Mouse (Mus musculus) intestine, embryonic 14.5 days (tissue): ENCODE data around the gene Synrg. TPM values are rescaled to one million over a fixed set of nuclear protein-coding genes. Genes with fewer than 3 reads are reported as not detected.
A peak's percentile ranks its signal among the peaks of the same experiment; 100 is the strongest.

Source experiments
- ATAC-seq: fragments of 200-750 bp; cut with Nextera tagmentation; replicated peaks from 2 replicates; pipeline ENCODE4 v1.8.0; 2017; ENCODE audit warnings: low read depth, moderate number of reproducible peaks, moderate TSS enrichment, moderate library complexity; ENCODE audit not compliant: low FRiP score, low TSS enrichment
- DNase-seq: peaks from one replicate; pipeline ENCODE4 v3.0.0-alpha.2; 2018; ENCODE audit warnings: low spot score
- H3K27ac ChIP-seq: fragments of 300-500 bp; sonication (generic); 2 replicates; pipeline ENCODE4 v1.5.1; 2014; ENCODE audit warnings: low read depth, mild to moderate bottlenecking, control low read depth
- H3K27me3 ChIP-seq: fragments of 300-500 bp; sonication (generic); replicated peaks from 2 replicates; pipeline ENCODE4 v1.6.1; 2014; ENCODE audit warnings: low read length, control low read depth; ENCODE audit not compliant: control insufficient read depth, insufficient read depth
- H3K36me3 ChIP-seq: fragments of 300-500 bp; sonication (generic); 2 replicates; pipeline ENCODE4 v1.6.1; 2014; ENCODE audit warnings: low read length, control low read depth; ENCODE audit not compliant: control insufficient read depth, insufficient read depth
- H3K4me1 ChIP-seq: fragments of 300-500 bp; sonication (generic); replicated peaks from 2 replicates; pipeline ENCODE4 v1.6.1; 2014; ENCODE audit warnings: low read length, control low read depth, mixed read lengths; ENCODE audit not compliant: control insufficient read depth, insufficient read depth
- H3K4me2 ChIP-seq: fragments of 300-500 bp; sonication (generic); 2 replicates; pipeline ENCODE4 v1.6.1; 2014; ENCODE audit warnings: low read length
- H3K4me3 ChIP-seq: fragments of 300-500 bp; sonication (generic); 2 replicates; pipeline ENCODE4 v1.5.1; 2014; ENCODE audit warnings: low read depth, low read length, control low read depth, mixed read lengths
- H3K9ac ChIP-seq: fragments of 300-500 bp; sonication (generic); 2 replicates; pipeline ENCODE4 v1.6.1; 2014; ENCODE audit warnings: mild to moderate bottlenecking, low read length
- H3K9me3 ChIP-seq: fragments of 300-500 bp; sonication (generic); 2 replicates; pipeline ENCODE4 v1.6.1; 2016; ENCODE audit warnings: low read length, control low read depth; ENCODE audit not compliant: control insufficient read depth
- WGBS: fragments of 180-500 bp; shearing (Covaris S2); extraction: QIAGEN DNeasy Blood & Tissue Kit; methylation state at CpG from one replicate; pipeline ENCODE4 v1.1.7; 2014; 5-methylcytosine and 5-hydroxymethylcytosine counted together
- polyA plus RNA-seq: library from polyadenylated mRNA; unstranded; fragments of >200 nt; fragmentation: Nextera tagmentation; extraction: Ambion mirVana; gene quantifications from 2 replicates; pipeline ENCODE4 v1.2.1, GENCODE M21; 2014

Synrg gene
- polyA plus RNA-seq, 1 experiment from 2014 or later = 10.9 TPM

DNA sequence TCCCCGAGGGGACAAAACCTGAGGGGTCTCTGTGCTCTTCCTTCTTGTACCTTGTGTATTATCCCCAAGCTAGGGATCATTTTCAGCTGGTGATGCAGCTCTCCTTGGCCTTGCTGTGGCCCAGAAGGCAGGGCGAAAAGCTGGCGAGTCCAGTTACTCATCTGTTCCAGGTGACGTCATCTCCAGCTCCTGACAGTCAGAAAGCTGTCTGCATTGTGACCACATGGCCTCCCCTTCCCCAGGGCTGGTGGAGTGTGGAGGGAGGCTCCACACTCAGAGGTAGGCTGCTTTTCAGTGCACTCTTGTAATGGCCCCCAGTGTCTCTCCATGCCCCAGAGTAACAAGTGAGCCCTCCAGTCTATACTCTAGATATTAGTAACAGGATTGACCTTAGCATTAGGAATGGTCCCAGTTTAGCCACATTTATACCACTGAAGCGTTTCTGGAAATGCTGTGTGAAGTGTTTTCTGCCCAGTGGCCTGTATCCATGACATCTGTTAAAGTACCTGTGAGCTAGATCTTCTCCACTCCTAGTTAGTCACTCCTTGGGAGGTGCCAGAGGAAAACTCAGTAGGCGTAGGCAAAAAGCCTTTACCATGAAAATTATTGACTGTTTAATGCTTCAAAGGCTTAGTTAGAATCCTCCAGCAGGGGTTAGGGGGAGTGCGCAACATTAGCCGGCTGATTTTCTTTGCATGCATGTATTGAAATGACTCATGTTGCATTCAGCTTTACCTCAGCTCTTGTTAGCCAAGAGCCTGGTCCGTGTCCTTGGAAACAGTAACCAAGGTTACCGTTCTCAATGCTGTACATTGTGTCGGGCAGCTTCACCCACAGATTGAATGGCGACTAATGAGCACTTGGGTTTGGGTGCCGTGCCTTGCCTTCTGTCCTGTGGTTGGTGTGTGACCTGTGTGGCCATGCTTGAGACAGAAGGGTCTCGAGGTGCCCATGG lies 78.9 kb downstream of the Synrg start:
- H3K4me3 ChIP-seq = no peak overlapping the region
- no peaks in the 10 kb centered on the region for H3K27me3 ChIP-seq
- H3K27ac ChIP-seq = no peak overlapping the region
- H3K4me2 ChIP-seq = no peak overlapping the region
- no peak overlapping the region for H3K9ac ChIP-seq
- ATAC-seq (no peak), DNase-seq (no peak)
- WGBS = 72% methylated on average over 14 of the region's 14 CpGs
- no peaks in the 10 kb centered on the region for H3K9me3 ChIP-seq
- H3K36me3 ChIP-seq = peaks cover 16% of the 10 kb centered on the region
- H3K4me1 ChIP-seq = no peaks in the 10 kb centered on the region; the same call in 1 of the 2 replicates

DNA sequence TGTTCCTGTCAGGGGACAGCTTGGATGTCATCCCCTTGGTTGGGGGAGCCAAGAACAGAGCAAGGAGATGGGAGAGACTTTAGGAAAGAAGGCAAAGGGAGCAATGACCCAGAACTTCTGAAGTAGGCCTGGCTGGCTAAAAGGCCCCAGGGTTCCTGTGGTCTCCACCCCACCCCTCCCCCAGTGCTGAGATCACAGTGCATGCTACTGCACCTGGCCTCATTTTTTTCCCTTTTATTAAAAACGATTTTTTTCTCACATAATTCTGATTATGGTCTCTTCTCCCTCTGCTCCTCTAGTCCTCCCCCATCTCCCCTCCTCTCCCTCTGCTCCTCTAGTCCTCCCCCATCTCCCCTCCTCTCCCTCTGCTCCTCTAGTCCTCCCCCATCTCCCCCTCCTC lies 80.8 kb downstream of the Synrg start:
- H3K4me1 ChIP-seq = no peaks in the 10 kb centered on the region; the same call in 1 of the 2 replicates
- ATAC-seq = no peak
- H3K4me3 ChIP-seq = no peak overlapping the region
- no peak overlapping the region for H3K9ac ChIP-seq
- no peak overlapping the region for H3K27ac ChIP-seq
- no peaks in the 10 kb centered on the region for H3K9me3 ChIP-seq
- no peak for DNase-seq
- H3K4me2 ChIP-seq = no peak overlapping the region
- H3K27me3 ChIP-seq = no peaks in the 10 kb centered on the region
- H3K36me3 ChIP-seq = peaks cover 9% of the 10 kb centered on the region
- 29% methylated on average over 1 of the region's 1 CpGs for WGBS

DNA sequence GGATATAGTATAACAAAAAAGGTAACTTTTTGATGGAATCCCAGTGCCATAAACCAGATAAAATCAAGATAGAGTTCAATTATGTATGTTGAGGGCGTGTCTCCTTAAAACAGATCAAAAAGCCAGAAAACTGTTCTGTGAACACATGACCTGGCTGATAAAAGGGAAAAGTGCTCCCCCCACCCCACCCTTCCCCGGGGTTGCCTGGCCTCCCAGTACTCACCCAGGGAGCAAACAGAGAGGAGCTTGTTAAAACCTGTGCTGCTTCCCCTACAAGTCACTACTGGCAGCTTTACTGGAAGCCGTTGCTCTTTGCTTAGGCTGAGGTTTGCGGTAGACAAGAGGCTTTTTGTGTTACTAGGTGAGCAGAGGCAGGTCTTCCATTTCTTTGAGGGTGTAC lies 83.0 kb downstream of the Synrg start:
- WGBS = 62% methylated on average over 4 of the region's 4 CpGs
- ATAC-seq = peak; percentile 71; the same call in 1 of the 2 replicates

DNA sequence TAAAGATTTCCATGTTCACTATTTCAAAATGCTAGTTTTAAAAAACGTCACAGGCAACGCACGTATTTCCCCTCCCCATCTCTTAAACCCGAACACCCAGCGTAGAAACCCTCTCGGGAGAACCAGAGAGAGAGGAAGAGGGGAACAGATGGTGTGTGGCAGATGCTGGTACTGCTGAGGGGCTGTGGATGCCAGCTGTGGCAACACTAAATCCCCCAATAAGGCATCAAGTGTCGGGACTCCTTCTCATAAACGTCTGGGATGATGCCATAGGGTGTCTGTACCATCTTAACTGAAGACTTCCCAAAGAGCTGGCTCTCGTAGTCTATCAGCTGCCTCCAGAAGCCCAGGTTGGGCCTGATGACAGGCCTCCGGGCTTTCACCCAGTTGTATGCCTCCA lies 84.2 kb downstream of the Synrg start:
- Histone ChIP-seq H3K27me3 (no peaks in the 10 kb centered on the region), H3K27ac (no peak overlapping the region)
- WGBS = 80% methylated on average over 10 of the region's 10 CpGs

More for the DNA sequence above, 83.0 kb downstream of the Synrg start:
- H3K36me3 ChIP-seq = 0 out of 2 replicates have a peak, but pooled peaks cover 2% of the 10 kb centered on the region
- no peaks in the 10 kb centered on the region; the same call in 1 of the 2 replicates for H3K4me1 ChIP-seq
- no peak overlapping the region for H3K4me2 ChIP-seq
- H3K9ac ChIP-seq = no peak overlapping the region
- no peaks in the 10 kb centered on the region for H3K27me3 ChIP-seq
- peak; percentile 56 for DNase-seq
- no peak overlapping the region for H3K4me3 ChIP-seq
- H3K9me3 ChIP-seq = no peaks in the 10 kb centered on the region
- peak overlapping the region; percentile 5; the same call in 1 of the 2 replicates for H3K27ac ChIP-seq

DNA sequence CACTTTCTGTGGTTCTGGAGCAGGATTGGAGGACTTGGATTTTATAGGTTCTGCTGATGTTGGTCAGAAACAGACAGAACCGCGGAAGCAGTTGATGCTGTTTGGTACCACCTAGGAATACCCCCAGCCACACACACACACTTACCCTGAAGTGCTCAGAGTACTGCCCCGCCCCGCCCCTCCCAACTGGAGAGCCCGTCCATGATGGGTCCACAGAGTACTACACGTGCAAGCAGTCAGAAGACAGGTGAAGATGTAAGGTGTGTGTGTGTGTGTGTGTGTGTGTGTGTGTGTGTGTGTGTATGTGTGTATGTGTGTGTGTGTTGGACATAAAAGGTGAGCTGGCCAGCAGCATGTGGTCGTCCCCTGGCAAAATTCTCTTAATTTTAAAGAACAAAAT lies 88.8 kb downstream of the Synrg start:
- WGBS = 94% methylated on average over 7 of the region's 7 CpGs
- 0 out of 2 replicates have a peak, but pooled peaks cover 4% of the 10 kb centered on the region for H3K9me3 ChIP-seq
- no peak overlapping the region for H3K4me3 ChIP-seq
- H3K4me1 ChIP-seq = no peaks in the 10 kb centered on the region
- no peak overlapping the region for H3K4me2 ChIP-seq
- no peak overlapping the region for H3K27ac ChIP-seq
- H3K36me3 ChIP-seq = no peaks in the 10 kb centered on the region
- no peak overlapping the region for H3K9ac ChIP-seq
- no peak for DNase-seq
- no peak for ATAC-seq
- no peaks in the 10 kb centered on the region for H3K27me3 ChIP-seq

More for the DNA sequence above, 84.2 kb downstream of the Synrg start:
- H3K36me3 ChIP-seq = no peaks in the 10 kb centered on the region
- no peak overlapping the region for H3K9ac ChIP-seq
- no peaks in the 10 kb centered on the region; the same call in 1 of the 2 replicates for H3K4me1 ChIP-seq
- ATAC-seq (no peak), DNase-seq (no peak)
- no peak overlapping the region for H3K4me3 ChIP-seq
- H3K4me2 ChIP-seq = no peak overlapping the region
- H3K9me3 ChIP-seq = no peaks in the 10 kb centered on the region

DNA sequence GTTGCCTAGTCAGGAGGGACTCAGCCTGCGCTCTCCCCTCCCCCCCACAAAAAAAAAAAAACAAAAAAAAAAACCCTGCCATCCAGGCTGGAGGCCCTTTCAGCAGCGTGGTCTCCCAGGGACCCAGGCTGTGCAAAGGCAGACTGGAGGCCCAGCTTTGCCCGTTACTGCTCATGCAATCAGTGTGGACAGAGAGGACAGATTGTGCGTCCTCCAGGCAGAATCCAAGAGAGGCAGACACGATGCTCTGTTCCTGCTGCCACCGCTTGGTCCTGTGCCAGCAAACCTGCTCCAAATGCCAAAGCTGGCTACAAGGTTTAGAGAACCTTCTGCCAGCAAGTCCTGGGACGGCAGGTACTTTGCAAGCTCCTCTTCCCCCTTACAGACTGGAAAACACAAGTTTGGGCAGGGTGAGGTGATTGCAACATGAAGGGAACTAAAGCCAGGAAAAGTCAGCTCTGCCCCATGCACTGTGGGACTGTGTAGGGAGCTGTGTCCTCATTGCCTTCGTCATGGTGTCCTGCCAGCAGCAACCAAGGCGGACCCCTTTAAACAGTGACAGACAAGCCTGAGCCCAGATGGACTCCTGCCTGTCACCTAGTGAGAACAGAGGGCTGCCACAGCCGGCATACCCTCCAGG lies 89.4 kb downstream of the Synrg start:
- ATAC-seq = no peak
- no peaks in the 10 kb centered on the region for H3K4me1 ChIP-seq
- no peak overlapping the region for H3K4me2 ChIP-seq
- 0 out of 2 replicates have a peak, but pooled peaks cover 4% of the 10 kb centered on the region for H3K9me3 ChIP-seq
- DNase-seq = no peak
- WGBS = 81% methylated on average over 10 of the region's 10 CpGs
- no peak overlapping the region for H3K9ac ChIP-seq
- no peak overlapping the region for H3K4me3 ChIP-seq
- H3K27ac ChIP-seq = no peak overlapping the region
- H3K27me3 ChIP-seq = no peaks in the 10 kb centered on the region
- no peaks in the 10 kb centered on the region for H3K36me3 ChIP-seq

DNA sequence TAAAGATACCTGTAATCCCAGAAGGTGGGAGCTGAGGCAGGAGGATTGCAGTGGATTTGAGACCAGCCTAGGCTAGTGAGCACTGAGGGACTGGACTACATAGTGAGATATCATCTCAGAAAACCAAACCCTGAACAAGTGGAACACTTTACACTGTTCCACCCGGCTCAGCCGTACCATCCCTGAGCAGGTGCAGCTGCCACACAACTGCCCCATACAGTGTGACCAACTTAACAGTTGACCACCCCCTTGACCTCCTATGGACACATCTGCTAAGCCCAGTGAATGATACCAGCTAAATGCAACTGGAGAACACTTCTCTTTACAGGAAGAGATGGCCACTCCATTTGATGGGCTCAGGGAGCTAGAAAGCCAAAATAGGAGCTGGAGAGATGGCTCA lies 93.2 kb downstream of the Synrg start:
- WGBS = 91% methylated on average over 2 of the region's 2 CpGs
- H3K4me3 ChIP-seq = no peak overlapping the region

DNA sequence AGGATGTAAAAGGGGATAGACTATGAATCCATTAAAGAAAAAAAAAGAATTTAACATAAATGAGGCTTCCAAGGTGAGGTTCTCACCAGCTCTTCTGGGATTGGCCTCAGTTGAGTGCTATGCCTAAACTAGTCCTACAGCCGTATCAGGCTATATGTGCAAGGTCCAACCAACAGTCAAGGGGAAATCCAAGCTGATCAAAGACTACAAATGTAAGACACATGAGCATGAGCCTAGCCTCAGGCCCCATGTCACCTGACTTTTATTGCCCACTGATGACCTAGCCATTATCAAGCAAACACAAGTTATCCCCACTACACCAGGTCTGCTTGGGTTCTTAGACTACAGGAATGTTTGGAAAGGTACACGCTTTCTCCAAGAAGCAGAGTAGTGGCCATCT lies 95.6 kb downstream of the Synrg start:
- no peak overlapping the region for H3K9ac ChIP-seq
- H3K4me3 ChIP-seq = no peak overlapping the region
- no peak overlapping the region for H3K4me2 ChIP-seq
- ATAC-seq = peak; percentile 80
- H3K27ac ChIP-seq = no peak overlapping the region
- DNase-seq = no peak
- H3K27me3 ChIP-seq = no peaks in the 10 kb centered on the region
- H3K9me3 ChIP-seq = 0 out of 2 replicates have a peak, but pooled peaks cover 4% of the 10 kb centered on the region
- 74% methylated on average over 2 of the region's 2 CpGs for WGBS
- no peaks in the 10 kb centered on the region for H3K4me1 ChIP-seq
- H3K36me3 ChIP-seq = no peaks in the 10 kb centered on the region

More for the DNA sequence above, 93.2 kb downstream of the Synrg start:
- Histone ChIP-seq H3K4me2 (no peak overlapping the region), H3K27ac (no peak overlapping the region), H3K36me3 (no peaks in the 10 kb centered on the region), H3K9ac (no peak overlapping the region), H3K4me1 (no peaks in the 10 kb centered on the region), H3K9me3 (0 out of 2 replicates have a peak, but pooled peaks cover 4% of the 10 kb centered on the region), H3K27me3 (no peaks in the 10 kb centered on the region)
- no peak for ATAC-seq
- no peak for DNase-seq
